Mouse (Mus musculus) myocyte (in vitro differentiated cells): ENCODE measurements around the gene Cacnb2. TPM values are rescaled to one million over a fixed set of nuclear protein-coding genes. Genes with fewer than 3 reads are reported as not detected.

ENCODE experiments used
- H3K27me3 ChIP-seq: one replicate; pipeline ENCODE4 v1.6.1; 2011; ENCODE audit not compliant: control insufficient read depth, insufficient read depth, insufficient read length
- H3K36me3 ChIP-seq: one replicate; pipeline ENCODE4 v1.6.1; 2011; ENCODE audit not compliant: control insufficient read depth, insufficient read depth
- H3K4me2 ChIP-seq: one replicate; pipeline ENCODE4 v1.6.1; 2011; ENCODE audit warnings: low read depth, control low read depth
- H3K4me3 ChIP-seq: one replicate; pipeline ENCODE4 v1.5.1; 2011; ENCODE audit warnings: mild to moderate bottlenecking, control low read depth, moderate library complexity
- H3K79me2 ChIP-seq: one replicate; pipeline ENCODE4 v1.6.1; 2011; ENCODE audit not compliant: control insufficient read depth, insufficient read depth
- H3ac ChIP-seq: one replicate; pipeline ENCODE4 v1.6.1; 2011; ENCODE audit not compliant: control insufficient read depth, insufficient read length
- CEBPB ChIP-seq: IDR thresholded peaks from 2 replicates; pipeline ENCODE4 v1.6.1; 2011; ENCODE audit warnings: mild to moderate bottlenecking, moderate library complexity; ENCODE audit not compliant: poor library complexity, insufficient read depth, severe bottlenecking
- E2F4 ChIP-seq: IDR thresholded peaks from one replicate; pipeline ENCODE4 v1.6.1; 2011; ENCODE audit warnings: mild to moderate bottlenecking, control low read depth, moderate library complexity; ENCODE audit not compliant: insufficient read depth
- MAX ChIP-seq: IDR thresholded peaks from one replicate; pipeline ENCODE4 v1.6.1; 2011; ENCODE audit warnings: low read depth, mild to moderate bottlenecking, control low read depth
- MYOD1 ChIP-seq, 3 experiments: IDR thresholded peaks; one replicate each; pipeline ENCODE4 v1.6.1; 2011; ENCODE audit warnings: control low read depth in 2 of 3, low read depth in 2 of 3, mild to moderate bottlenecking in 2 of 3, moderate library complexity in 1 of 3; ENCODE audit not compliant: insufficient read length in 2 of 3, control insufficient read depth in 1 of 3
- MYOG ChIP-seq, 3 experiments: IDR thresholded peaks; one replicate each; pipeline ENCODE4 v1.6.1; 2011; ENCODE audit warnings: control low read depth in 2 of 3, low read depth in 2 of 3, mild to moderate bottlenecking in 2 of 3; ENCODE audit not compliant: insufficient read length in 2 of 3, control insufficient read depth in 1 of 3, insufficient read depth in 1 of 3
- POLR2A ChIP-seq: IDR thresholded peaks from one replicate; pipeline ENCODE4 v1.6.1; 2011; ENCODE audit warnings: low read depth, mild to moderate bottlenecking, control low read depth, moderate library complexity; ENCODE audit not compliant: insufficient read length
- POLR2AphosphoS2 ChIP-seq: IDR thresholded peaks from one replicate; pipeline ENCODE4 v1.6.1; 2011; ENCODE audit warnings: low read depth, control low read depth; ENCODE audit not compliant: insufficient read length
- REST ChIP-seq: IDR thresholded peaks from one replicate; pipeline ENCODE4 v1.6.1; 2011; ENCODE audit warnings: mild to moderate bottlenecking, control low read depth, moderate library complexity; ENCODE audit not compliant: insufficient read depth, insufficient read length
- SRF ChIP-seq: IDR thresholded peaks from one replicate; pipeline ENCODE4 v1.6.1; 2011; ENCODE audit warnings: low read depth; ENCODE audit not compliant: control insufficient read depth, insufficient read length
- TCF12 ChIP-seq: IDR thresholded peaks from one replicate; pipeline ENCODE4 v1.6.1; 2011; ENCODE audit warnings: mild to moderate bottlenecking, control low read depth; ENCODE audit not compliant: poor library complexity, insufficient read depth, severe bottlenecking
- TCF3 ChIP-seq: IDR thresholded peaks from one replicate; pipeline ENCODE4 v1.6.1; 2011; ENCODE audit warnings: low read depth, control low read depth; ENCODE audit not compliant: insufficient read length
- USF1 ChIP-seq: IDR thresholded peaks from one replicate; pipeline ENCODE4 v1.6.1; 2011; ENCODE audit warnings: low read depth, mild to moderate bottlenecking, control low read depth, moderate library complexity
- polyA plus RNA-seq: library from polyadenylated mRNA; unstranded; fragments of >200 nt; fragmentation: generic; extraction: Trizol; gene quantifications from one replicate; pipeline ENCODE4 v1.2.1, GENCODE M21; 2012; ENCODE audit warnings: missing spikeins

Gene Cacnb2
- polyA plus RNA-seq, 1 experiment = 0.85 TPM

GRCm38 (mm10) chr2:14684231-14684630 is 81.3 kb downstream of the Cacnb2 start:
- TF ChIP-seq MYOD1 (IDR thresholded peaks at IDR 0.05; ENCODE audit: control insufficient read depth in 1 of 3, insufficient read length in 2 of 3, low read depth in 2 of 3) = no peak
- Histone ChIP-seq H3K4me3 (no peak overlapping the region), H3K4me2 (no peak overlapping the region), H3K27me3 (no peaks in the 10 kb centered on the region), H3K36me3 (no peaks in the 10 kb centered on the region), H3ac (no peak overlapping the region), H3K79me2 (no peaks in the 10 kb centered on the region)

DNA sequence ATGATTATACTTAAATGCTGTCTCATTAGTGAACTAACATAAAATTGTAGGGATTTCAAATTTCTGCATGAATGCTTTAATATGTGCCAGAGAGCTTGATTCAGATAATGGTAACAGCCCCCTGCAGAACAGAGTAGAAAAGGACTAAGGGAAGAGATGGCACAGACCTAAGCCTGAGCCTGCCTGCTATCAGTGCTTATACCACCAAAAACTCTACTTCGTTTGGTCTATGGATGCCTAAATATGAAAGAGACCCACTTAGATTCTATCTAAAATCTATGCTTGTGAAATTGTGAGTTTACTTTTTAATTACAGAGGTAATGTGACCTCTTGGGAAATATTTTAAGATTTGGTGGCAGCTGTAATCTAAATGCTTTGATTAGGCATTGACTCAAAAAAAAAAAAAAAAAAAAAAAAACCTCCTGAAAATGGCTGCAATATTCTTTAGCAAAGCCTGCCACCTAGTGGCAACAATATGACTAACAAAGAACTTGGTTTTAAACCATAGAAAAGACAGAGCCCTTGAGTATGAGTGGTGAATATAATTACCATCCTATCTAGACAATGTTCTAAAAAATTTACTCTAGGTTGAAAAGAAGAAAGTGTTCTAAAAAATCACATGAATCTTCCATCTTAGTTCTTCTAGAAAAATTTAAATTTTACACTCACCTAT is 100.2 kb downstream of the Cacnb2 start:
- TF ChIP-seq POLR2A (no peak), USF1 (no peak), MYOG (IDR thresholded peaks at IDR 0.05; ENCODE audit: control insufficient read depth in 1 of 3, insufficient read depth in 1 of 3, insufficient read length in 2 of 3, low read depth in 2 of 3) (no peak), MAX (no peak), REST (no peak), SRF (no peak), E2F4 (no peak), TCF12 (no peak), CEBPB (no peak), MYOD1 (IDR thresholded peaks at IDR 0.05; ENCODE audit: control insufficient read depth in 1 of 3, insufficient read length in 2 of 3, low read depth in 2 of 3) (no peak), TCF3 (no peak), POLR2AphosphoS2 (no peak)
- no peak overlapping the region for H3K4me3 ChIP-seq
- H3K79me2 ChIP-seq = no peaks in the 10 kb centered on the region
- H3K36me3 ChIP-seq = no peaks in the 10 kb centered on the region
- no peak overlapping the region for H3K4me2 ChIP-seq
- H3ac ChIP-seq = no peak overlapping the region
- no peaks in the 10 kb centered on the region for H3K27me3 ChIP-seq

DNA sequence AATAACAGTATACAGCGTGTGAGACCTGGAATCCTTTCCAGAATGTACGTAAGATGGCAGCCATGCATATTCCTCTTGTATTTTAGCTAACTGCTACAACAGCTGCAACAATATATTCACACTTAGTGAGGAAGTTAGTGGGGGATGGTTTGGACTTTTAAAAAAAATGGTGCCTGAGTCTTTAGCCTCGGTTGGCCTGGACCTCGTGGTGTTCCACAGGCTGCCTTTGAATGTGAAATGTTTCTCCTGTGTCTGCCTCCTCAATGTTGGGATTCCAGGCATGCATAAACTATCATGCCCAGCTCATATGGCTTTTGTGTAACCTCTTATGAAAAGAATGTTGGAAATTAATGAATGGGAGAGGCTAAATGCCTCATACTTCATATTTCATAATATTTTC is 100.8 kb downstream of the Cacnb2 start:
- H3K4me2 ChIP-seq = no peak overlapping the region
- no peaks in the 10 kb centered on the region for H3K79me2 ChIP-seq
- H3K27me3 ChIP-seq = no peaks in the 10 kb centered on the region
- H3ac ChIP-seq = no peak overlapping the region
- TF ChIP-seq MAX = no peak
- H3K36me3 ChIP-seq = no peaks in the 10 kb centered on the region
- H3K4me3 ChIP-seq = no peak overlapping the region

- H3K4me2 ChIP-seq = no peak overlapping the region
- no peak overlapping the region for H3ac ChIP-seq
- no peak overlapping the region for H3K4me3 ChIP-seq
- no peaks in the 10 kb centered on the region for H3K36me3 ChIP-seq
- H3K27me3 ChIP-seq = no peaks in the 10 kb centered on the region
- no peak for TF ChIP-seq TCF12
- TF ChIP-seq REST = no peak
- TF ChIP-seq MYOG (IDR thresholded peaks at IDR 0.05; ENCODE audit: control insufficient read depth in 1 of 3, insufficient read depth in 1 of 3, insufficient read length in 2 of 3, low read depth in 2 of 3) = no peak
- no peaks in the 10 kb centered on the region for H3K79me2 ChIP-seq
These were observed 107.4 kb downstream of the Cacnb2 start for GRCm38 (mm10) chr2:14710247-14710646.

DNA sequence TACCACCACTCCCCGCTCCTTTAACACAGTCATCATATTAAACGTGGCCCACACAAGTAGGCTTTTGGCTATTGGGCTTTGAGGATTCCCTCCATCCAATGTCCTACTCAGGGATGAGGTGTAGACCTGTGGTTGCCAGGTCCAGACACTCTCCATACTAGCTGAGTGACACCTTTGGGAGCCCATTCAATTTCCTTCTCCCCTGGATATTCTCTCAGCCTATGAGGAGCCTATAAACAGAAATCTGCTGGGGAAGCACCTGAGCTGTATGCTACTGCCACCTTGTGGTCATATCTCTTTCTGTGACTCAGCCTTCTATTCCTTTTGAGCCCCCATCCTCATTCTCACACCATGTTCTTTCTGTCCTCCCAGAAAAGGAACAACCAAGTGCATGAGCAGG is 108.9 kb downstream of the Cacnb2 start:
- H3K4me2 ChIP-seq = no peak overlapping the region
- H3K36me3 ChIP-seq = no peaks in the 10 kb centered on the region
- no peak overlapping the region for H3K4me3 ChIP-seq
- no peak overlapping the region for H3ac ChIP-seq
- TF ChIP-seq SRF = no peak
- no peak for TF ChIP-seq POLR2AphosphoS2
- TF ChIP-seq USF1 = no peak
- no peak for TF ChIP-seq TCF12
- TF ChIP-seq POLR2A = no peak
- no peak for TF ChIP-seq REST
- TF ChIP-seq MYOD1 (IDR thresholded peaks at IDR 0.05; ENCODE audit: control insufficient read depth in 1 of 3, insufficient read length in 2 of 3, low read depth in 2 of 3) = no peak
- no peaks in the 10 kb centered on the region for H3K27me3 ChIP-seq
- no peaks in the 10 kb centered on the region for H3K79me2 ChIP-seq

DNA sequence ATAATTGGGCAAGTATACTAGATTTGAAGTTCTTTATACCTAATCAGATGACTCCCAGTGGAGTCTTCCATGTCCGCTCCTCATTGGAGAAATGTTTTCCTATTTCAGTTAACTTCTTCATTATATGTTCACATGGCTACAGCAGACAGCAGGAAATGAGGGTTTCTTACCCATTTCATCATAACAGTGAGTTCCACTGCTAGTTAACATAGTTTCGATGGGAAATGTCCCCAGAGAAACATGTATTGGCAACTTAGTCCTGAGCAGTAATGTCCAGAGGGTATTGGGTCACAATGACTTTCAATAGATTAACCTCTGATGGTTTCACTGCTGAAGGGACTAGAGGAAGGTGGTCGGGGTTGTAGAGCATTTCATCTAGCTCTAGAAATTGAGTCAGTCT is 110.2 kb downstream of the Cacnb2 start:
- no peak overlapping the region for H3K4me2 ChIP-seq
- no peak overlapping the region for H3K4me3 ChIP-seq
- H3ac ChIP-seq = no peak overlapping the region
- H3K36me3 ChIP-seq = no peaks in the 10 kb centered on the region
- TF ChIP-seq POLR2AphosphoS2 (no peak), MAX (no peak), MYOD1 (IDR thresholded peaks at IDR 0.05; ENCODE audit: control insufficient read depth in 1 of 3, insufficient read length in 2 of 3, low read depth in 2 of 3) (no peak), SRF (no peak), MYOG (IDR thresholded peaks at IDR 0.05; ENCODE audit: control insufficient read depth in 1 of 3, insufficient read depth in 1 of 3, insufficient read length in 2 of 3, low read depth in 2 of 3) (no peak), POLR2A (no peak), REST (no peak), USF1 (no peak), CEBPB (no peak), TCF12 (no peak), TCF3 (no peak), E2F4 (no peak)
- H3K79me2 ChIP-seq = no peaks in the 10 kb centered on the region
- no peaks in the 10 kb centered on the region for H3K27me3 ChIP-seq
